18 mouse cellular contexts compared by ENCODE assay signal in genomic region chr15:25897617-25898016, GRCm38 (mm10). TPM values are rescaled to one million over a fixed set of nuclear protein-coding genes. Genes with fewer than 3 reads are reported as not detected.
DNase-seq lines count a peak whose midpoint lies in the region; ATAC-seq and TF ChIP-seq lines count a peak whose summit lies in the region.
"Had no signal": no experiment of that assay in that cellular context is flagged by ENCODE, and none has a peak within 500 bp of the region (broad histone marks: within the 10 kb centered on the region; RNA-seq: fewer than 3 reads in every experiment).

No protein-coding gene starts in this region.

- H3K9ac ChIP-seq in kidney, embryonic 14.5 days (ENCODE audit: low read depth, low read length) = no peak overlapping the region
- H3K9ac ChIP-seq: forebrain, embryonic 13.5 days; heart, embryonic 15.5 days; hindbrain, embryonic 15.5 days; liver, embryonic 14.5 days; midbrain, embryonic 13.5 days; stomach, embryonic 15.5 days had no signal

- H3K36me3 ChIP-seq in thymus, adult 2 months (ENCODE audit: control insufficient read depth, insufficient read depth, low read length) = no peaks in the 10 kb centered on the region
- no peaks in the 10 kb centered on the region for H3K36me3 ChIP-seq in kidney, embryonic 14.5 days (ENCODE audit: control insufficient read depth, insufficient read depth, low read length)
- H3K36me3 ChIP-seq: heart, embryonic 15.5 days; hindbrain, embryonic 15.5 days; midbrain, embryonic 13.5 days; stomach, embryonic 15.5 days had no signal

- no peaks in the 10 kb centered on the region for H3K27me3 ChIP-seq in thymus, adult 2 months (ENCODE audit: control insufficient read depth, insufficient read depth, low read length)
- no peaks in the 10 kb centered on the region for H3K27me3 ChIP-seq in kidney, embryonic 14.5 days (ENCODE audit: control insufficient read depth, insufficient read depth, low read length)
- H3K27me3 ChIP-seq: forebrain, embryonic 13.5 days; heart, embryonic 15.5 days; hindbrain, embryonic 15.5 days; midbrain, embryonic 13.5 days; Patski; stomach, embryonic 15.5 days had no signal

- peak overlapping the region; percentile 37; the same call in 1 of the 2 replicates for H3K27ac ChIP-seq in thymus, adult 2 months (ENCODE audit: control insufficient read depth, insufficient read depth, low read length)
- no peak overlapping the region for H3K27ac ChIP-seq in kidney, embryonic 14.5 days (ENCODE audit: low read depth, low read length)
- H3K27ac ChIP-seq: forebrain, embryonic 13.5 days; heart, embryonic 15.5 days; hindbrain, embryonic 15.5 days; liver, embryonic 14.5 days; midbrain, embryonic 13.5 days; stomach, embryonic 15.5 days had no signal

- peaks cover 15% of the 10 kb centered on the region for H3K4me1 ChIP-seq in thymus, adult 2 months (replicated peaks; ENCODE audit: control insufficient read depth, insufficient read depth, low read length)
- no peaks in the 10 kb centered on the region for H3K4me1 ChIP-seq in kidney, embryonic 14.5 days (ENCODE audit: control insufficient read depth, insufficient read depth, low read length)
- H3K4me1 ChIP-seq: heart, embryonic 15.5 days; hindbrain, embryonic 15.5 days; stomach, embryonic 15.5 days had no signal

- TF ChIP-seq CTCF in thymus, adult 2 months (IDR thresholded peaks at IDR 0.05; ENCODE audit: borderline replicate concordance, control insufficient read depth, extremely low read depth, insufficient read depth, low read length, poor library complexity) = no peak

- DNase-seq in thymus, adult 2 months = peak; percentile 38
- DNase-seq in thymus, postnatal 0 days (ENCODE audit: low spot score) = no peak
- no peak for DNase-seq in cerebellum, postnatal 25 days
- no peak for DNase-seq in right cerebral cortex, postnatal 14 days
- DNase-seq: cerebellum, adult 18-20 months; heart, adult 18-20 months; kidney, adult 9 months; right cerebral cortex, postnatal 4 days had no signal

- peak; percentile 31 for ATAC-seq in activated CD4-positive, CD25-positive, alpha-beta regulatory T cell, adult 4 months
- peak; percentile 53 for ATAC-seq in megakaryocyte, adult 5-6 weeks (ENCODE audit: poor library complexity, severe bottlenecking)
- no peak; the same call in 1 of the 2 replicates for ATAC-seq in kidney, embryonic 14.5 days (ENCODE audit: low FRiP score, low TSS enrichment)
- ATAC-seq: forebrain, embryonic 13.5 days; midbrain, embryonic 13.5 days; Patski had no signal

- no peak overlapping the region for H3K4me3 ChIP-seq in thymus, adult 2 months (ENCODE audit: control insufficient read depth, insufficient read depth, low read length)
- H3K4me3 ChIP-seq in kidney, embryonic 14.5 days (ENCODE audit: low read length) = no peak overlapping the region
- H3K4me3 ChIP-seq: forebrain, embryonic 13.5 days; heart, embryonic 15.5 days; hindbrain, embryonic 15.5 days; midbrain, embryonic 13.5 days; stomach, embryonic 15.5 days had no signal

- no peaks in the 10 kb centered on the region for H3K9me3 ChIP-seq in kidney, embryonic 14.5 days (ENCODE audit: control insufficient read depth, low read length)
- H3K9me3 ChIP-seq: forebrain, embryonic 13.5 days; heart, embryonic 15.5 days; hindbrain, embryonic 15.5 days; midbrain, embryonic 13.5 days; stomach, embryonic 15.5 days had no signal

- H3K4me2 ChIP-seq in kidney, embryonic 14.5 days (replicated peaks; ENCODE audit: low read depth, low read length) = no peak overlapping the region
- H3K4me2 ChIP-seq: forebrain, embryonic 13.5 days; heart, embryonic 15.5 days; hindbrain, embryonic 15.5 days; midbrain, embryonic 13.5 days; stomach, embryonic 15.5 days had no signal

- no peak for TF ChIP-seq POLR2A in thymus, adult 2 months (IDR thresholded peaks at IDR 0.05; ENCODE audit: control insufficient read depth, extremely low read depth, insufficient read depth, low read length, poor library complexity)

- WGBS in thymus, adult 2 months = 12% methylated on average over 12 of the region's 12 CpGs
- 68% methylated on average over 12 of the region's 12 CpGs for WGBS in kidney, embryonic 14.5 days

RNA-seq across cellular contexts. Expression of gene Retreg1, which starts 54.6 kb away (rescaled TPM):
- 6.7 and 8.3 TPM in 2 replicates for polyA plus RNA-seq in thymus, adult 2 months (2012; rRNA removed)
- polyA plus RNA-seq in thymus, postnatal 0 days (2015; fragmentation: Nextera tagmentation; extraction: Ambion mirVana) = 25.4 and 27.3 TPM in 2 replicates
- polyA plus RNA-seq in activated CD4-positive, CD25-positive, alpha-beta regulatory T cell, adult 4 months (2017; shearing (Covaris generic)) = 10 to 100 TPM; 58.2 to 69.6 TPM
- total RNA-seq in megakaryocyte, adult 5-6 weeks (2015) = 26.1 and 26.7 TPM in 2 replicates
- 22.3 and 23.1 TPM in 2 replicates for total RNA-seq in megakaryocyte, adult 5-6 weeks (2017)
- 10.2 and 14.6 TPM in 2 replicates for polyA plus RNA-seq in kidney, embryonic 14.5 days (2014; fragmentation: Nextera tagmentation; extraction: Ambion mirVana)
